Mouse (Mus musculus): ENCODE measurements around the gene Rbpj. TPM values are rescaled to one million over a fixed set of nuclear protein-coding genes. Genes with fewer than 3 reads are reported as not detected.

The Rbpj gene
- total and polyA plus RNA-seq, 3 experiments, result 40.5 to 62.8 (median 61.3) TPM

GRCm38 (mm10) chr5:53691577-53691976 is 225.6 kb downstream of the Rbpj start:
- in situ Hi-C loops (cut with MboI; ENCODE audit: low pct_ligation_motif_present, low pct_unique_long_range_greater_than_20kb, low sequenced_read_pairs) (loop anchor here (25.0 kb wide), 1 partner anchor 421 kb away; no protein-coding TSS in a partner anchor), dilution Hi-C loops (cut with MboI; ENCODE audit: extremely low pct_ligation_motif_present, extremely low pct_unique_long_range_greater_than_20kb, low sequenced_read_pairs) (no loop called here)
- H3K27ac ChIP-seq (ENCODE audit: insufficient read depth, low read depth), result no peak overlapping the region
- no peaks in the 10 kb centered on the region for H3K27me3 ChIP-seq (replicated peaks)
- no peaks in the 10 kb centered on the region for H3K36me3 ChIP-seq (replicated peaks in 1 of 2; ENCODE audit: control insufficient read depth in 1 of 2, insufficient read depth in 1 of 2, low read length in 1 of 2)
- no peak for TF ChIP-seq CTCF (conservative IDR thresholded peaks at IDR 0.05 in 1 of 2, IDR thresholded peaks at IDR 0.05 in 1 of 2; ENCODE audit: low read depth in 2 of 2, low read length in 2 of 2)
- no peak for TF ChIP-seq NRF1 (IDR thresholded peaks at IDR 0.05; ENCODE audit: low read depth, low read length)
- TF ChIP-seq NELFE (IDR thresholded peaks at IDR 0.05; ENCODE audit: low read depth, low read length), result no peak
- TF ChIP-seq CHD2 (IDR thresholded peaks at IDR 0.05; ENCODE audit: low read length), result no peak
- no peak for TF ChIP-seq RAD21 (IDR thresholded peaks at IDR 0.05; ENCODE audit: low read depth, low read length)
- no peak for TF ChIP-seq RCOR1 (conservative IDR thresholded peaks at IDR 0.05; ENCODE audit: low read depth, low read length)
- TF ChIP-seq ZNF384 (IDR thresholded peaks at IDR 0.05; ENCODE audit: low read depth, low read length), result no peak
- no peak for TF ChIP-seq POLR2A (IDR thresholded peaks at IDR 0.05; ENCODE audit: low read depth, low read length)
- no peak for TF ChIP-seq PAX5 (IDR thresholded peaks at IDR 0.05; ENCODE audit: low read length)
- no peak for TF ChIP-seq UBTF (IDR thresholded peaks at IDR 0.05; ENCODE audit: low read depth, low read length)
- no peak for TF ChIP-seq ZKSCAN1 (IDR thresholded peaks at IDR 0.05; ENCODE audit: borderline replicate concordance, low read depth, low read length)
- TF ChIP-seq JUND (conservative IDR thresholded peaks at IDR 0.05; ENCODE audit: low read depth, low read length), result no peak
- no peak for TF ChIP-seq HCFC1 (IDR thresholded peaks at IDR 0.05; ENCODE audit: low read depth, low read length)
- no peaks in the 10 kb centered on the region for H3K79me2 ChIP-seq (replicated peaks; ENCODE audit: control insufficient read depth, extremely low read depth, insufficient read depth, poor library complexity, severe bottlenecking)
- no peak for DNase-seq (ENCODE audit: extremely low read depth)
- no peak overlapping the region for H3K4me2 ChIP-seq (ENCODE audit: insufficient read depth, low read depth, poor library complexity, severe bottlenecking)
- peaks cover 0 to 2% of the 10 kb centered on the region in 2 experiments; a peak in 1 of 4 replicates for H3K4me1 ChIP-seq (ENCODE audit: control insufficient read depth in 1 of 2, insufficient read depth in 2 of 2)
- no peak overlapping the region for H3K9ac ChIP-seq (ENCODE audit: insufficient read depth, low read depth)
- no peak overlapping the region for H3K4me3 ChIP-seq (replicated peaks in 1 of 3; ENCODE audit: low read depth in 2 of 3, low read length in 2 of 3, poor library complexity in 1 of 3)
- H3K9me3 ChIP-seq (replicated peaks; ENCODE audit: low read length), result peaks cover 3% of the 10 kb centered on the region

GRCm38 (mm10) chr5:53692100-53692499 is 226.1 kb downstream of the Rbpj start:
- no peak overlapping the region for H3K27ac ChIP-seq (ENCODE audit: insufficient read depth, low read depth)
- dilution Hi-C loops (cut with MboI; ENCODE audit: extremely low pct_ligation_motif_present, extremely low pct_unique_long_range_greater_than_20kb, low sequenced_read_pairs) (no loop called here), in situ Hi-C loops (cut with MboI; ENCODE audit: low pct_ligation_motif_present, low pct_unique_long_range_greater_than_20kb, low sequenced_read_pairs) (loop anchor here (25.0 kb wide), 1 partner anchor 420 kb away; no protein-coding TSS in a partner anchor)
- H3K9ac ChIP-seq (ENCODE audit: insufficient read depth, low read depth), result no peak overlapping the region
- H3K9me3 ChIP-seq (replicated peaks; ENCODE audit: low read length), result peaks cover 3% of the 10 kb centered on the region
- no peaks in the 10 kb centered on the region for H3K79me2 ChIP-seq (replicated peaks; ENCODE audit: control insufficient read depth, extremely low read depth, insufficient read depth, poor library complexity, severe bottlenecking)
- no peaks in the 10 kb centered on the region for H3K27me3 ChIP-seq (replicated peaks)
- H3K4me2 ChIP-seq (ENCODE audit: insufficient read depth, low read depth, poor library complexity, severe bottlenecking), result no peak overlapping the region
- no peak for DNase-seq (ENCODE audit: extremely low read depth)
- H3K36me3 ChIP-seq (replicated peaks in 1 of 2; ENCODE audit: control insufficient read depth in 1 of 2, insufficient read depth in 1 of 2, low read length in 1 of 2), result no peaks in the 10 kb centered on the region
- TF ChIP-seq E2F4 (IDR thresholded peaks at IDR 0.05; ENCODE audit: insufficient replicate concordance, low read depth, low read length), result no peak
- TF ChIP-seq PAX5 (IDR thresholded peaks at IDR 0.05; ENCODE audit: low read length), result no peak
- no peak for TF ChIP-seq USF2 (conservative IDR thresholded peaks at IDR 0.05; ENCODE audit: low read depth, low read length)
- no peak for TF ChIP-seq IRF4 (IDR thresholded peaks at IDR 0.05; ENCODE audit: low read depth, low read length)
- no peak for TF ChIP-seq ZKSCAN1 (IDR thresholded peaks at IDR 0.05; ENCODE audit: borderline replicate concordance, low read depth, low read length)
- no peak for TF ChIP-seq ZC3H11A (IDR thresholded peaks at IDR 0.05; ENCODE audit: low read depth, low read length)
- TF ChIP-seq TCF12 (IDR thresholded peaks at IDR 0.05; ENCODE audit: low read depth, low read length), result no peak
- TF ChIP-seq NELFE (IDR thresholded peaks at IDR 0.05; ENCODE audit: low read depth, low read length), result no peak
- TF ChIP-seq MAFK (IDR thresholded peaks at IDR 0.05; ENCODE audit: insufficient replicate concordance, low read length), result no peak
- no peak for TF ChIP-seq BHLHE40 (IDR thresholded peaks at IDR 0.05; ENCODE audit: low read depth, low read length)
- TF ChIP-seq MXI1 (IDR thresholded peaks at IDR 0.05; ENCODE audit: low read depth, low read length), result no peak
- TF ChIP-seq POLR2AphosphoS2 (IDR thresholded peaks at IDR 0.05; ENCODE audit: low read depth, low read length), result no peak
- no peak for TF ChIP-seq MEF2A (IDR thresholded peaks at IDR 0.05; ENCODE audit: borderline replicate concordance, low read depth, low read length)
- no peak for TF ChIP-seq NRF1 (IDR thresholded peaks at IDR 0.05; ENCODE audit: low read depth, low read length)
- TF ChIP-seq JUN (IDR thresholded peaks at IDR 0.05; ENCODE audit: insufficient read depth, low read depth, low read length), result no peak
- no peak for TF ChIP-seq ETS1 (conservative IDR thresholded peaks at IDR 0.05; ENCODE audit: low read depth, low read length)
- no peak for TF ChIP-seq GABPA (IDR thresholded peaks at IDR 0.05; ENCODE audit: insufficient replicate concordance, low read depth, low read length)
- no peak for TF ChIP-seq MAX (IDR thresholded peaks at IDR 0.05; ENCODE audit: low read length)
- no peak overlapping the region for H3K4me3 ChIP-seq (replicated peaks in 1 of 3; ENCODE audit: low read depth in 2 of 3, low read length in 2 of 3, poor library complexity in 1 of 3)
- H3K4me1 ChIP-seq (ENCODE audit: control insufficient read depth in 1 of 2, insufficient read depth in 2 of 2), result peaks cover 0 to 2% of the 10 kb centered on the region in 2 experiments; a peak in 1 of 4 replicates
